Mouse (Mus musculus): ENCODE results near the gene Sox6.

Sox6 gene

GRCm38 (mm10) chr7:115565060-115565426 lies 473.6 kb downstream of the Sox6 start:
- DNase-seq (ENCODE audit: low read depth, low spot score), result no peak

DNA sequence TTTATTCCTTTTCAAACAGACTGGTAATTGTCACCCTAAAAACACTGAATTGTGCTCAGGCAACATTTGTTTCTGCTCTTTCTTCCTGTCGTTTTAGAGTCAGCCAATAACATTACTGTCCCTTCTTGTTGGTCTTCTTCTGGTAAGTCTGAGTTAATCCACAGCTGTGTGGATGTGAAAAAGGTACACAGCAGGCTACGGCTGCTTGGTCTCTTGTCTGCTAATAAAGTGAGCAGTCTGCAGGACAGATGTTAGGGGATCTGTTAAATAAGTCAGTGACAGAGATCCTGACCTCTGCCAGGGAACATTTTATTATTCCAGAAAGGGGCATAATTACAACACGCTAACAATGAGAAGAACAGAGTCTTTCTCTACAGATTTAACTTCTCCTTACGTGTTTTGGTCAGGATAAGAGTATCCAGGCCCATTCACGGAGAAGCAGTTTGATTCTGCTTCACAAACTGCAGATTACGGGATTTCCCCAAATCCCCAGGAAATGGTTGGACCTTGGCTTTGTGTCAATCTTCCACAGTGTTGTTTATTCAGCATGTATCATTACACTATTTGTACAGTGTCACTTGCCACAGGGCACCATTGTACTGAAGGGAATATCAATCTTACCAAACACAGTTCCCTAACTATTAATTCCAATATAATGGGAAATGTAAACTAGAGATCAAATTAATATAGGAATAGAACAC lies 474.1 kb downstream of the Sox6 start:
- no peak for DNase-seq (ENCODE audit: low read depth, low spot score)

GRCm38 (mm10) chr7:115556677-115557076 lies 481.9 kb downstream of the Sox6 start:
- no peak for DNase-seq (ENCODE audit: low read depth, low spot score)

DNA sequence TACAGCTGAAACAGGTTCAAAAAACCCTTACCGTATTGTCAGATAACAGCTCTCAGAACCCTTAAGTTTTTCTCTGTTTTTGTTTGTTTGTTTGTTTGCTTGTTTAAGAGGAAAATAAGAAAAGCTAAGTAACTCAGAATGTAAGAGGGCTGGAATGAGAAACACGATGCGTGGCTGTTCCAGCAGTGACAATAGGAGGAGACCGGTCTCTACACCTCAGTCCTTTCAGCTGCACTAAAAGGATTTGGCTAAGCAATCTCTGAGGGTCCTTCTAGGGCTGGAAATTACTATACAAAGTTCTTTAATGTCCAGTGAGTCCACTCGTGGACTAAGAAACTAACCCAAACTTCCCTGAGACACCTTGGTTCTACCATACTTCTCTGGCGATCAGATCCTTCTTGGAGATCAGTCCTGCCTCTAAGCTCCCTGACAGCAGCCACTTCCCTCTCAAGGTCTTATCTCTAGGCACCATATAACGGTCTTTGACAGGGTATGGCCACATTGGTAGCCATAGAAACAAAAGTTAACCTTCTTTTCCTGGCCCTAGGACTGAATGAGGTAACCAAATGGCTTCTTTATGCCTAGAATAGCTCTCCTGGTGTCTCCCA lies 488.3 kb downstream of the Sox6 start:
- DNase-seq (ENCODE audit: low read depth, low spot score), result no peak

DNA sequence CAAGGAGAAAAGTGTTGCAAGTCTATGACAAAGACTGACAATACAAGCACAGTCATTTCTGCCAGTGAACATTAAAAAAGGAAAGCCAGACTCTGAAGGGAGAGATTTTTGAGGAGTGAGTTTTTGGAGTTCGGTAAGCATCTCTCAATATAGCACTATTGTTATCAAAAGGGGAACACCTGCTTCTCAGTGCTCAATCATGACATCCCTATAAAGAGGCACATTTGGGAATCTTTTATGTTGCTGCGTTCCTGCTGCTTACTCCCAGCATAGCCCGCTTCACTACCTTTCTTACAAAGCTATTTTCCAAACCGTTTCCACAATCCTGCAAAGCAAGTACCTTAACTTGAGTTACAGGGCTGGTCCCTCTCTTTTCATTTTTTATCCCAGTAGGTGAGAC lies 488.9 kb downstream of the Sox6 start:
- no peak for DNase-seq (ENCODE audit: low read depth, low spot score)

DNA sequence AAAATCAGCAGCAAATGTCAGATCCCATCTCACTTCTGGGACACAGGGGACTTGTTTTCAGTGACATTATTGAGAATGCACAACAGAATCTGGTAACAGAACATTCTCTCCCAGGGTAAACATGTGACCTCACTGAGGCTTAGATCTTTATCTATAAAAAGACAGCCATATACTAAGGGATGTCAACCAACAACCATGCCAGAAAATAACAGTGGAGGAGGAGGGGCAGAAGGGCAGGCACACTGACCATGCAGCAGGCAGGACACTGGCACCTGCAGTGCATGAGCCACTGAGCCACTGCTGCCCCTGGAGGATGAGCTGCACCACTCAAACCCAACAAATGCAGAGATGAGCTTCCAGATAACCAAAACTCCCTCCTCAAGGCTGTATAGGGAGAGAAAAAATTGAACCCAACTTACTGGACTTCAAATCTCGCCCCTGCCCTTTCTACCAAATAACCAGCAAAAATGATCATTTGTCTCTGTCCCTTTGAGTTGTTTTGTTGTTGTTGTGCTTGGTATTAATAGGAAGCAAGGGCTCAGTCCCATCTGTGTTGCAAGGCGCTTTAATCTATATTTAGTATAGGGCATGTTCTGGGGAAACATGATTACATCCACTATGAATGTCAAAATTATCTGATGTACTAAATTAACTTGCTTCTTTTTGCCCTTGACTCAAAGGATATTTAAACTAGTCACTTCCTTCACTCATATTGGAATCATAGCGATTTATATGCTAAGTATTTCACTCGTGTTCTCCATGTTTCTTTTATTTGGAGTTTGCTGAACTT lies 492.8 kb downstream of the Sox6 start:
- no peak for DNase-seq (ENCODE audit: low read depth, low spot score)

GRCm38 (mm10) chr7:115543596-115543995 lies 495.0 kb downstream of the Sox6 start:
- no peak for DNase-seq (ENCODE audit: low read depth, low spot score)

- DNase-seq (ENCODE audit: low read depth, low spot score), result no peak
Measured at GRCm38 (mm10) chr7:115540261-115540660, 498.3 kb downstream of the Sox6 start.

DNA sequence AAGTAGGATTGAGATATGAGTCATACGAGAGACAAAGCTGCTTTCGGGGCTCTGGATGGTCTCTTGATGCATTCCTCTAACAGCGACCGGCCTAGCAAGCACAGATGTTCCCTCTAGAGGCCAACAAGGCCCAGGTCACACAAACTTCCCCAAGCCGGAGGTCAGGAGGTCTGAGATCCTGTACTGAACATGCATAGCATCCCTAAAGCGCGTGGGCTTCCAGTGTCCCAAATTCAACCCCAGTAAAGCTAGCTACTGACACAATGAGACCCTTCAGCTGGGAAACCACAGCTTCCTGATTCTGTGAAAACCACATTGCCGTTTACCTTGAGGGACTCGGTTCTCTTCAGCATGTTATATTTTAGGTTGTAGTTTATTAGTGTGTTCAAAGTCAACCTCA lies 499.6 kb downstream of the Sox6 start:
- DNase-seq (ENCODE audit: low read depth, low spot score), result peak; percentile 43

DNA sequence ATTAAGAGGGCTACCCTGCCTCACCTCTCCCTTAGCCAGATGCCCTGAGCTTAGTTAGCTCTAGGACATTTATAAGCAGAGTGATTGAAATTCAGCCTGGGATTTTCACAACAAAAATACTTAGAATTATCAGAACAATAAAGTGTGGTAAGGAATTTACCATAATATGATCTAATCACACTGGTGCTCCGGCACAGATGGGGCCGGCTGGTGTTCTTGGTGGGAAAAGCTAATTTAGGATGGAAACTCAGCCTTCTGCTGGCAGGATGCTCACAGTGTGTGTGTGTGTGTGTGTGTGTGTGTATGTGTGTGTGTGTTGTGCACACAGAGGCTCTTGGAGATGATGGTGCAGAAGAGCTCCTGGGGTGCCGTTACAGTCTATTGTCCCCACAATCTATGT lies 501.0 kb downstream of the Sox6 start:
- no peak for DNase-seq (ENCODE audit: low read depth, low spot score)

DNA sequence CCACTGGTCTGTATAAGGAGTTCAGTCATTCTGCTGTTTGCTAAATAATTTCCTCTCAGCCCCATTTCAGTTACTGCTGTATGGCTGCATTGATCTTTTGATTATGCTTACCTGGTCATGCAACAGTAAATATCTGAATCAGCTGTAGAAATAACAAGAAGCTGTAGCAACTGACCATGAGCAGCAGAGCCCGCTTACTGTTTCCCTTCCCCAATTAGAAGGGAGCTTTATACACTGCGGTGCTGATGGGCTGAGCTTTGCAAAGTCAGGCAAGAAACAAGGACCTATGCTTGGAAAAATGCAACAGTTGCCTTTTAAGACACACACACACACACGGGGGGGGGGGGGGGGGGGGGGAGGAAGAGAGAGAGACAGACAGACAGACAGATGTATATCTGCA lies 502.1 kb downstream of the Sox6 start:
- peak; percentile 75 for DNase-seq (ENCODE audit: low read depth, low spot score)

DNA sequence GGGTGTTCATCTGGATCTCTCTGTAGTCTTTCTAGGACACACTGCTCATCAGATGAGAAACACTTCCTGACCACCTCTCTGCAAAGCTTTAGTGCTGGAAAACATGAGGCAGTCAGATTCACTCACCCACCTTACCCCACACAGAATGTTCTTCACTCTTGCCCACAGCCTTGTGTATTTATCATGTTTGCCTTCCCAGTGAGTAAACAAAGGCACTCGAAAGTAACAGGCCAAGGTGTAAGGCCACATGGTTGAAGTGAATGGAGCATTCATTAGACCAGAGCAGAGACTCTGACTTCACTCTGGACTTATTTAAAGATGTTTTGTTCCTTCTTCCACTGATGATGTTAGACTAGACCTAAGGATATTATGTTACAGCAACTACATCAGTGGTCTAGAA lies 506.7 kb downstream of the Sox6 start:
- DNase-seq (ENCODE audit: low read depth, low spot score), result no peak

- DNase-seq (ENCODE audit: low read depth, low spot score), result no peak
Measured at GRCm38 (mm10) chr7:115531217-115531616, 507.4 kb downstream of the Sox6 start.

DNA sequence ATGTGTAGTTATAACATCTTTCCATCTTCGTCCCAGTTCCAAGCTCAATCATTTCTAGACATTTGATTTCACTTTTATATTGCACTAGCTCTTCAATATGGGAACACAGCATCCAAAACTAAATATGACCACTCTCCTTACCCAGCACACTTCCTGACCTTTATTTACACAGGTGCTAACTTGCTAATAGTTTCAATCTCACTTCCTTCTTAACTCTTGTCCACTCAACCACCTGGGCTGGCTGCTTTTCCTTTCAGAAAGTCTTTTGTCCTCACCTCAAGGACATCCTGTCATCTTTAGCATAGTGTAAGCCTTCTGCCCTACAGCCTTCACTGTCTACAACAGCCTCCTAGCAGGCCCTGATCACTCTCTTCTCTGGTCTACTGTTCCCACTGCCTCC lies 520.9 kb downstream of the Sox6 start:
- DNase-seq (ENCODE audit: low read depth, low spot score), result peak; percentile 76

GRCm38 (mm10) chr7:115513681-115514080 lies 524.9 kb downstream of the Sox6 start:
- no peak for DNase-seq (ENCODE audit: low read depth, low spot score)

DNA sequence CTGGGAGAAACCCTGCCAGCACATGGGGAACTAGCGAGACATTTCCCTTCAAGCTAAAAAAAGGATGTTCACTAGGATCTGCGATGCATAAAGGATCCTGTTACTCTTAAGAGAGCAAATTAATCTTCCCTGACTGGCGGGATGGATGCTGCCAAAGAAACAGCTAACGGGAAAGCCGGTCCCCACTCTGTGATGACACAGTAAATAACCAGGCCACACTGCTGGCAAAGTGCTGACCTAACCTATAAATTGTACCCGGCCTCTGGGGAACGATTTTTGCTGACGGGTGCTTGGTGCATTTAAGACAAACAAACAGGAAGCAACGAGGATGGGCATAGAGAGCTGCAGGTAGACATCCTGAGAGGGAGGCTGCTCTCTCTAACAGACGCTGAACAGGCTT lies 526.8 kb downstream of the Sox6 start:
- DNase-seq (ENCODE audit: low read depth, low spot score), result no peak

DNA sequence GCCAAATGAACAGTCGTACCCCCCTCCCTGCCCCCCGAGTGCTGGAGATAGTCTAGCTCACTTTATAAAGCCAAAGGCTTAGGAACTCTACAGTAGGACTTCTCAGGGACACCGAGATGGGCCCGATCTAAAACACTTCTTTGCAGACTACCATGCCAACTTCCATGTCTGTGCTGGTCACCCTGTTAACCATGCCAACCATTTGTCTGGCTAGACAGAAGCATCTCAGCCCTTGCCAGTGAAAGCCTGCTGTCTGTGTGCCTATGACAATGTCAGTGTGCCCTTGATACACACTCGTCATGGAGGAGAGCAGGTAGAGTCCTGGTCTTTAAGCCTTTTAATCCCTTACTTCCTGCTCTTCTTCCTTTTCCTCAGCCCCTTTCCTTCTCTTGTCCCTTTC lies 527.5 kb downstream of the Sox6 start:
- DNase-seq (ENCODE audit: low read depth, low spot score), result no peak

DNA sequence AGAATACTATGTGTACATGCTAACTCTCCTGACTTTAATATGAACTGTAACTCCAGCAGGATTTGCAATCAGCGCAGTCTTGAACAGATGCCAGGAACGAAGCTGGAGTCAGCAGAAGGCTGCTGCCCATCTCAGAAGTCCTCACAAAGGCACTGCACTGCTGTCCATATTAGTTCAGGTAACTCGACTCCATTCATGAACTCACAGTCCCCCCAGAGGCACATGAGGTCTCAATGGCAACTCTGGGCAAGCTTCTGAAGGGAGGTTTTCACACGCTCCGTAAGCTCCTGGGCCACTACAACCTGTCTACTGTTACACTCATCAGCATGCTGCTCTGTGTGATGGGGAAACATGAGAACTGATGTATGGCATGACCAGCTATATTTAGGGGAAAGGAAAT lies 528.6 kb downstream of the Sox6 start:
- no peak for DNase-seq (ENCODE audit: low read depth, low spot score)

GRCm38 (mm10) chr7:115506385-115506784 lies 532.2 kb downstream of the Sox6 start:
- DNase-seq (ENCODE audit: low read depth, low spot score), result no peak

DNA sequence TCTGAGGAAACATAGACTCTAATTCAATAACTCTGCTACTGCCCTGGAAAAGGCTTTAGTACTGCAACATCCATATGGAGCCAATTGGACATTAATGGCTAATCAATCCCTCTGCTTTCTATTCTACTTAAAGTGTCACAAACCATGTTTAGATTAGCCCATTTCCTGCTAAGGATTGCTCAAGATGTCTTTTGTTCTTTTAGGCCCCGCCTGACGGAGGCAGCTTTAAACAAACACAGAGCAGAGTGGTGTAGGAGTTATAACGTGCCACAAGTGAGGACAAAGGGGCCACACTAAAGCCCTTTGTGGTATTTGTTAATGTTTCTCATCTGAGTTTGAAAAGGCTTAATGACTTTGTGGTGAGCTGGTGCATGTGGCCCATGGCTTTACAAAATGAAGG lies 537.1 kb downstream of the Sox6 start:
- no peak for DNase-seq (ENCODE audit: low read depth, low spot score)

GRCm38 (mm10) chr7:115500825-115501224 lies 537.8 kb downstream of the Sox6 start:
- no peak for DNase-seq (ENCODE audit: low read depth, low spot score)

- no peak for DNase-seq (ENCODE audit: low read depth, low spot score)
Measured at GRCm38 (mm10) chr7:115500170-115500569, 538.4 kb downstream of the Sox6 start.

- DNase-seq (ENCODE audit: low read depth, low spot score), result no peak
Measured at GRCm38 (mm10) chr7:115491721-115492120, 546.9 kb downstream of the Sox6 start.

Measured in A20 (cell line).